Mouse (Mus musculus) CH12.LX (cell line): Measurements from ENCODE around the gene Cldnd2.

Experiments used
- CTCF ChIP-seq, 2 experiments: IDR thresholded peaks in 1 of 2; conservative IDR thresholded peaks in 1 of 2; 2 replicates each; pipeline ENCODE4 v1.5.1; 2011 to 2012; ENCODE audit warnings: low read depth in 2 of 2, low read length in 2 of 2, improper control_type of control experiment in 1 of 2, inconsistent platforms in 1 of 2, mild to moderate bottlenecking in 1 of 2, moderate library complexity in 1 of 2
- EP300 ChIP-seq: IDR thresholded peaks from 2 replicates; pipeline ENCODE4 v1.6.1; 2011; ENCODE audit warnings: low read length, improper control_type of control experiment
- MAFK ChIP-seq: IDR thresholded peaks from 2 replicates; pipeline ENCODE4 v1.6.1; 2011; ENCODE audit warnings: low read length, improper control_type of control experiment; ENCODE audit not compliant: insufficient replicate concordance
- NRF1 ChIP-seq: IDR thresholded peaks from 2 replicates; pipeline ENCODE4 v1.6.1; 2014; ENCODE audit warnings: low read depth, mild to moderate bottlenecking, inconsistent platforms, low read length, improper control_type of control experiment, moderate library complexity
- POLR2A ChIP-seq: IDR thresholded peaks from 2 replicates; pipeline ENCODE4 v1.6.1; 2011; ENCODE audit warnings: low read depth, mild to moderate bottlenecking, improper control_type of control experiment, low read length
- SMC3 ChIP-seq: IDR thresholded peaks from 2 replicates; pipeline ENCODE4 v1.6.1; 2011; ENCODE audit warnings: low read depth, low read length, improper control_type of control experiment
- USF2 ChIP-seq: conservative IDR thresholded peaks from 2 replicates; pipeline ENCODE4 v1.6.1; 2011; ENCODE audit warnings: low read depth, low read length, improper control_type of control experiment

- no peak for TF ChIP-seq POLR2A
- no peak for TF ChIP-seq MAFK
- TF ChIP-seq EP300, result no peak
- TF ChIP-seq SMC3, result no peak
- no peak for TF ChIP-seq USF2
- TF ChIP-seq NRF1, result no peak
- TF ChIP-seq CTCF (conservative IDR thresholded peaks at IDR 0.05 in 1 of 2, IDR thresholded peaks at IDR 0.05 in 1 of 2; ENCODE audit: low read depth in 2 of 2, low read length in 2 of 2), result no peak
Measured at GRCm38 (mm10) chr7:43442684-43443083, 2.1 kb downstream of the Cldnd2 start.
